Mouse (Mus musculus): Measurements from ENCODE around the gene Naip2. TPM values are rescaled to one million over a fixed set of nuclear protein-coding genes. Genes with fewer than 3 reads are reported as not detected.

Gene Naip2
- polyA plus RNA-seq, 1 experiment from 2014 or later = 0.15 TPM

- Histone ChIP-seq H3K27me3 (no peaks in the 10 kb centered on the region), H3K9ac (replicated peaks) (peak within 1 kb of the TSS; percentile 81), H3K4me1 (replicated peaks) (peaks cover 14% of the 10 kb centered on the region), H3K4me3 (replicated peaks) (peak within 1 kb of the TSS; percentile 98), H3K36me3 (peaks cover 2% of the 10 kb centered on the region; the same call in 1 of the 2 replicates), H3K27ac (peak within 1 kb of the TSS; percentile 84), H3K4me2 (peak within 1 kb of the TSS; percentile 79), H3K9me3 (no peaks in the 10 kb centered on the region)
- ATAC-seq (ENCODE audit: insufficient number of reproducible peaks, insufficient read depth, low FRiP score, low TSS enrichment, low read depth) = peak; percentile 63
- WGBS = under 1% methylated on average over 44 of the region's 44 CpGs
These were observed 98.1 kb downstream of the Naip2 start, which contains the start of gene Bdp1 for GRCm38 (mm10) chr13:100103748-100104254. Gene Bdp1, minus strand, starts transcription at chr13:100104070.

- ATAC-seq (ENCODE audit: insufficient number of reproducible peaks, insufficient read depth, low FRiP score, low TSS enrichment, low read depth) = no peak
- Histone ChIP-seq H3K27me3 (no peaks in the 10 kb centered on the region), H3K4me1 (replicated peaks) (peaks cover 13% of the 10 kb centered on the region), H3K27ac (peak overlapping the region; percentile 84), H3K4me2 (peak overlapping the region; percentile 79), H3K36me3 (peaks cover 7% of the 10 kb centered on the region; the same call in 1 of the 2 replicates), H3K4me3 (replicated peaks) (peak overlapping the region; percentile 98), H3K9ac (replicated peaks) (peak overlapping the region; percentile 81), H3K9me3 (no peaks in the 10 kb centered on the region)
- WGBS = 9% methylated on average over 15 of the region's 15 CpGs
These were observed 98.7 kb downstream of the Naip2 start for GRCm38 (mm10) chr13:100103052-100103658.

- Histone ChIP-seq H3K4me1 (replicated peaks) (peaks cover 13% of the 10 kb centered on the region), H3K9ac (replicated peaks) (no peak overlapping the region), H3K4me2 (no peak overlapping the region), H3K36me3 (peaks cover 48% of the 10 kb centered on the region), H3K27ac (no peak overlapping the region), H3K27me3 (no peaks in the 10 kb centered on the region), H3K4me3 (replicated peaks) (no peak overlapping the region), H3K9me3 (no peaks in the 10 kb centered on the region)
- 91% methylated on average over 6 of the region's 6 CpGs for WGBS
- ATAC-seq (ENCODE audit: insufficient number of reproducible peaks, insufficient read depth, low FRiP score, low TSS enrichment, low read depth) = no peak
These were observed 103.1 kb downstream of the Naip2 start for GRCm38 (mm10) chr13:100098808-100099207.

Other genes with a start within 250 kb of the Naip2 start
- gene Mccc2, start 186.5 kb downstream of the Naip2 start, polyA plus RNA-seq (2016; fragmentation: Nextera tagmentation; extraction: Ambion mirVana) = 52.7 and 53.9 TPM in 2 replicates
- 31.1 and 40.2 TPM in 2 replicates for gene Bdp1, start 98.0 kb downstream of the Naip2 start, polyA plus RNA-seq (2016; fragmentation: Nextera tagmentation; extraction: Ambion mirVana)
- 267 and 269 TPM in 2 replicates for gene Serf1, start 94.1 kb downstream of the Naip2 start, polyA plus RNA-seq (2016; fragmentation: Nextera tagmentation; extraction: Ambion mirVana)
- gene Smn1, start 77.2 kb downstream of the Naip2 start, polyA plus RNA-seq (2016; fragmentation: Nextera tagmentation; extraction: Ambion mirVana) = 55.0 and 59.5 TPM in 2 replicates
- gene Naip5, start 44.2 kb upstream of the Naip2 start, polyA plus RNA-seq (2016; fragmentation: Nextera tagmentation; extraction: Ambion mirVana) = 0.05 TPM in 1 of 2 replicates, not detected in the other
- gene Naip6, start 115.6 kb upstream of the Naip2 start, polyA plus RNA-seq (2016; fragmentation: Nextera tagmentation; extraction: Ambion mirVana) = not detected in 2 replicates

Measured in limb, embryonic 12.5 days (tissue).